Mouse (Mus musculus): ENCODE results near the gene AL732309.1.

- no peak for TF ChIP-seq POLR2A (IDR thresholded peaks at IDR 0.05; ENCODE audit: insufficient read depth, low read depth, low read length)
- peak; percentile 83 for TF ChIP-seq CTCF (IDR thresholded peaks at IDR 0.05)
- 0 out of 2 replicates have a peak, but pooled peaks have one; percentile 26 for TF ChIP-seq EP300 (IDR thresholded peaks at IDR 0.05; ENCODE audit: insufficient read depth, low read depth, low read length)
These were observed 32.5 kb upstream of the AL732309.1 start for GRCm38 (mm10) chr2:25278928-25279882.

All from heart, adult 2 months (tissue).